Mouse (Mus musculus) forebrain, embryonic 11.5 days (tissue): ENCODE data around the gene Ppt2. TPM values are rescaled to one million over a fixed set of nuclear protein-coding genes. Genes with fewer than 3 reads are reported as not detected.

ENCODE experiments used
- ATAC-seq: fragments of 200-750 bp; cut with Nextera tagmentation; replicated peaks from 2 replicates; pipeline ENCODE4 v1.8.0; 2017; ENCODE audit warnings: moderate TSS enrichment; ENCODE audit not compliant: low FRiP score
- DNase-seq: peaks from one replicate; pipeline ENCODE4 v3.0.0-alpha.2; 2017; ENCODE audit warnings: low spot score
- H3K27ac ChIP-seq: fragments of 300-500 bp; sonication (generic); 2 replicates; pipeline ENCODE4 v1.5.1; 2014; ENCODE audit warnings: low read depth, low read length
- H3K27me3 ChIP-seq: fragments of 300-500 bp; sonication (generic); 2 replicates; pipeline ENCODE4 v1.6.1; 2014; ENCODE audit warnings: mild to moderate bottlenecking, low read length, mixed read lengths; ENCODE audit not compliant: control insufficient read depth, insufficient read depth
- H3K36me3 ChIP-seq: fragments of 300-500 bp; sonication (generic); 2 replicates; pipeline ENCODE4 v1.6.1; 2014; ENCODE audit warnings: mild to moderate bottlenecking, low read length, moderate library complexity, mixed read lengths; ENCODE audit not compliant: control insufficient read depth, insufficient read depth
- H3K4me1 ChIP-seq: fragments of 300-500 bp; sonication (generic); replicated peaks from 2 replicates; pipeline ENCODE4 v1.6.1; 2014; ENCODE audit warnings: low read length, mixed read lengths; ENCODE audit not compliant: control insufficient read depth, insufficient read depth
- H3K4me2 ChIP-seq: fragments of 300-500 bp; sonication (generic); 2 replicates; pipeline ENCODE4 v1.6.1; 2014; ENCODE audit warnings: low read depth, mild to moderate bottlenecking, low read length, moderate library complexity, mixed read lengths; ENCODE audit not compliant: severe bottlenecking
- H3K4me3 ChIP-seq: fragments of 300-500 bp; sonication (generic); 2 replicates; pipeline ENCODE4 v1.5.1; 2014; ENCODE audit warnings: low read depth, low read length
- H3K9ac ChIP-seq: fragments of 300-500 bp; sonication (generic); 2 replicates; pipeline ENCODE4 v1.6.1; 2014; ENCODE audit warnings: low read length
- H3K9me3 ChIP-seq: fragments of 300-500 bp; sonication (generic); 2 replicates; pipeline ENCODE4 v1.6.1; 2016; ENCODE audit warnings: low read length, mixed read lengths; ENCODE audit not compliant: control insufficient read depth
- WGBS: fragments of 180-500 bp; shearing (Covaris S2); extraction: QIAGEN DNeasy Blood & Tissue Kit; methylation state at CpG from one replicate; pipeline ENCODE4 v1.1.7; 2014; 5-methylcytosine and 5-hydroxymethylcytosine counted together
- polyA plus RNA-seq: library from polyadenylated mRNA; unstranded; fragments of >200 nt; fragmentation: Nextera tagmentation; extraction: Ambion mirVana; gene quantifications from 2 replicates; pipeline ENCODE4 v1.2.1, GENCODE M21; 2014

The Ppt2 gene
- polyA plus RNA-seq, 1 experiment from 2014 or later: 26.4 TPM

- Histone ChIP-seq H3K9me3 (no peaks in the 10 kb centered on the region; the same call in 1 of the 2 replicates), H3K9ac (peak overlapping the region; percentile 39; the same call in 1 of the 2 replicates), H3K4me3 (peak overlapping the region; percentile 31), H3K27ac (no peak overlapping the region), H3K4me1 (peaks cover 9% of the 10 kb centered on the region), H3K4me2 (peak overlapping the region; percentile 67), H3K36me3 (no peaks in the 10 kb centered on the region), H3K27me3 (peaks cover 40% of the 10 kb centered on the region)
- 11% methylated on average over 91 of the region's 93 CpGs for WGBS
- ATAC-seq (0 out of 2 replicates have a peak, but pooled peaks have one; percentile 36), DNase-seq (peak; percentile 76)
Observed at GRCm38 (mm10) chr17:34671151-34672066, 43.1 kb upstream of the Ppt2 start.

GRCm38 (mm10) chr17:34670235-34670634, 41.9 kb upstream of the Ppt2 start, which contains the start of gene Tnxb:
Gene Tnxb, plus strand, starts transcription at chr17:34670535.
- peak; percentile 46 for DNase-seq
- Histone ChIP-seq H3K27me3 (peaks cover 40% of the 10 kb centered on the region), H3K4me1 (peaks cover 9% of the 10 kb centered on the region), H3K9ac (no peak within 1 kb of the TSS; the same call in 1 of the 2 replicates), H3K9me3 (no peaks in the 10 kb centered on the region; the same call in 1 of the 2 replicates), H3K36me3 (no peaks in the 10 kb centered on the region), H3K4me2 (peak within 1 kb of the TSS; percentile 67), H3K4me3 (peak within 1 kb of the TSS; percentile 31), H3K27ac (no peak within 1 kb of the TSS)
- no peak for ATAC-seq
- WGBS: 65% methylated on average over 7 of the region's 7 CpGs

DNA sequence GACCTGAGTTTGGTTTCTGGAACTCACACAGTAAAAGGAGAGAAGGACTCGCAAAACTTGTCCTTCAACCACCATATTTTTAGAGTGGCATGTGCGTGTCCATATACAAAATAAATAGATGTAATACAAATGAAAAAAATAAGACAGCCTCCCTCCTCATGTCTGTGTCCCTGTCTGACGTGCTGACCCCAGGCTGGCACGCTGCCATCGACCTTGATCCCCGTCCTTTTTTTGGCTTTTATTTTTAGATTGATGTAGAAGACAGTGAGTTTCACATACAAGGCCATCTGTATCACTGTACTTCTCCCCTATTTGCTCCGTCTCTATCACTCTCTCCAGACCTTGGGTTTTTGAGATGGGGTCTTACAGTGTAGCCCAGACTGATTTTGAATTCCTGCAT, 36.2 kb upstream of the Ppt2 start:
- H3K4me3 ChIP-seq: no peak overlapping the region
- no peaks in the 10 kb centered on the region; the same call in 1 of the 2 replicates for H3K4me1 ChIP-seq
- H3K36me3 ChIP-seq: no peaks in the 10 kb centered on the region
- DNase-seq (no peak), ATAC-seq (no peak)
- 0 out of 2 replicates have a peak, but pooled peaks cover 2% of the 10 kb centered on the region for H3K27me3 ChIP-seq
- no peak overlapping the region for H3K27ac ChIP-seq
- 85% methylated on average over 7 of the region's 7 CpGs for WGBS
- no peak overlapping the region for H3K4me2 ChIP-seq
- H3K9ac ChIP-seq: no peak overlapping the region
- H3K9me3 ChIP-seq: no peaks in the 10 kb centered on the region; the same call in 1 of the 2 replicates

DNA sequence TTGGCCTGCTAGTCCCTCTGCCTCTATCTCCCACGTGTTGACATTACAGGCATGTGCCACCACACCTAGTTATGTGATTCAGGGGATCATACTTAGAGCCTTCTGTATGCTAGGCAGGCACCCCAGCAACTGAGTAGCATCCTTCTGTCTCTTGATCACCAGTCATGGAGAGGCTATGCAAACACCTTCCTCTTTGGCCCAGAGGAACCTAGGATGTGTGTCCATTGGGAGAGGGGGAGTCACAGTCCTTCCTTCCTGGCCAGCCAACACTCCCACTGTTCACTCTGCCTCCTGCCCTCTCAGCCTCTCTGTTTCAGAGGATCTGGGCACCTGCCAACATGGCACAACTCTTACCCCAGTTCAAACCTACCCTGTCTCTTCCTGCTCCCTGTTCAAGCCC, 35.2 kb upstream of the Ppt2 start:
- Histone ChIP-seq H3K27ac (no peak overlapping the region), H3K4me2 (no peak overlapping the region), H3K27me3 (0 out of 2 replicates have a peak, but pooled peaks cover 2% of the 10 kb centered on the region), H3K4me1 (no peaks in the 10 kb centered on the region; the same call in 1 of the 2 replicates), H3K9me3 (no peaks in the 10 kb centered on the region; the same call in 1 of the 2 replicates), H3K4me3 (no peak overlapping the region), H3K9ac (no peak overlapping the region), H3K36me3 (no peaks in the 10 kb centered on the region)
- ATAC-seq (no peak), DNase-seq (no peak)
- WGBS: 38% methylated on average over 1 of the region's 1 CpGs

- 78% methylated on average over 8 of the region's 8 CpGs for WGBS
- DNase-seq (no peak), ATAC-seq (no peak)
- Histone ChIP-seq H3K36me3 (no peaks in the 10 kb centered on the region), H3K4me3 (no peak overlapping the region), H3K9me3 (no peaks in the 10 kb centered on the region; the same call in 1 of the 2 replicates), H3K27me3 (0 out of 2 replicates have a peak, but pooled peaks cover 2% of the 10 kb centered on the region), H3K27ac (no peak overlapping the region), H3K9ac (no peak overlapping the region), H3K4me1 (no peaks in the 10 kb centered on the region; the same call in 1 of the 2 replicates), H3K4me2 (no peak overlapping the region)
Observed at GRCm38 (mm10) chr17:34662978-34663377, 34.7 kb upstream of the Ppt2 start.

DNA sequence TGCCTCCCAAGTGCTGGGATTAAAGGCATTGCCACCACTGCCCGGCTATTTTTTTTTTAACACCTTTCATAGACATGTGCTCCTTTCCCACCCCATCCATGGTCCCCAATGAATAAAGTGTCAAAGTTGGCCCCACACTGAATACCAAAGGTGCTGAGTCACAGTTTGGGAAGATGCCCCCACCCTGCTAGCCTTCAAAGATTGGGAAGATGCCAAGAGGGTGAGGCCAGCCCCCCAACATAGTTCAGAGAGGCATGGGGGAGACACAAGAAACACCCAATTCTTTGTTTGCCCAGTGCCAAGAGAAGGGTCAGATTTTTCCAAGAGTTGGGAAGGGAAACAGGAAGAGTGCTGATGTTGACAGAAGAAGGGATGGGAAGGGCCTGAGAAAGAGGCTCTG, 34.2 kb upstream of the Ppt2 start:
- H3K4me2 ChIP-seq: no peak overlapping the region
- DNase-seq (no peak), ATAC-seq (no peak)
- no peaks in the 10 kb centered on the region for H3K9me3 ChIP-seq
- 74% methylated on average over 1 of the region's 1 CpGs for WGBS
- no peak overlapping the region for H3K9ac ChIP-seq
- no peak overlapping the region for H3K4me3 ChIP-seq
- H3K27me3 ChIP-seq: 0 out of 2 replicates have a peak, but pooled peaks cover 2% of the 10 kb centered on the region
- H3K4me1 ChIP-seq: no peaks in the 10 kb centered on the region; the same call in 1 of the 2 replicates
- no peak overlapping the region for H3K27ac ChIP-seq
- H3K36me3 ChIP-seq: no peaks in the 10 kb centered on the region

- no peak for ATAC-seq
- DNase-seq: peak; percentile 54
- no peak overlapping the region for H3K4me3 ChIP-seq
- H3K9me3 ChIP-seq: no peaks in the 10 kb centered on the region
- peaks cover 3% of the 10 kb centered on the region; the same call in 1 of the 2 replicates for H3K4me1 ChIP-seq
- H3K27ac ChIP-seq: no peak overlapping the region
- H3K4me2 ChIP-seq: peak overlapping the region; percentile 15; the same call in 1 of the 2 replicates
- H3K9ac ChIP-seq: no peak overlapping the region
- H3K27me3 ChIP-seq: 0 out of 2 replicates have a peak, but pooled peaks cover 2% of the 10 kb centered on the region
- 13% methylated on average over 19 of the region's 19 CpGs for WGBS
- H3K36me3 ChIP-seq: no peaks in the 10 kb centered on the region
Observed at GRCm38 (mm10) chr17:34661121-34661591, 32.8 kb upstream of the Ppt2 start.

DNA sequence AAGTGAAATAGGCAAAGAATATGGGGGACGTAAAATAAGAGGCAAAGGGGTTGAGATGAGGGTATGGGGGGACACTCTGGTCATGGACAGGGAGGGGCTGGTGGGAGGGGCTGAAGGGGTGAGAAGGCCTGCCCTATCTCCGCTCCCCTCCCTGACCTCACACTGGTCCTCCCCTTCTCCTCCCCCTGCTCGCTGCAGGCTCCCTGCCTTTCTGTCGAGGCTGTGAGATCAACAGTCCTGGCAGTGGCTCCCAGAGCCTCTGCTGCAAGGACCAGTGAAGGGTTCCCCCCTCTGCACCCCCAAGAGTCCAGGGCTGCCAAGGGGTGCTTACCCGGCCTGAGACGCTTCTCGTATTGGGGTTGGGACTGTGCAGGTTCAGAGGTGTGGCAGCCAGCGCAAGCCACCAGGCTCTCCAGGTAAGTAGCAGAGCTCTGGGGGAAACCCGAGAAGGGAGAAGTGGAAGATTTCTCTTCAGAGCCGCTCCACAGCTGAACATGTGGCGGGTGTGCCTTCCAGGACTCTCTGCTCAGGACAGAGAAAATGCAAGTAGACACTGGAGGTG, 32.0 kb upstream of the Ppt2 start:
- 39% methylated on average over 10 of the region's 11 CpGs for WGBS
- H3K4me2 ChIP-seq: no peak overlapping the region

More for the DNA sequence above, 32.0 kb upstream of the Ppt2 start:
- DNase-seq (no peak), ATAC-seq (no peak)
- Histone ChIP-seq H3K36me3 (no peaks in the 10 kb centered on the region), H3K4me3 (no peak overlapping the region), H3K9ac (no peak overlapping the region), H3K9me3 (no peaks in the 10 kb centered on the region), H3K27ac (no peak overlapping the region), H3K27me3 (0 out of 2 replicates have a peak, but pooled peaks cover 2% of the 10 kb centered on the region), H3K4me1 (peaks cover 3% of the 10 kb centered on the region; the same call in 1 of the 2 replicates)
